Mouse (Mus musculus) gastrocnemius, postnatal 4 days (tissue): ENCODE data around the gene Grrp1. TPM values are rescaled to one million over a fixed set of nuclear protein-coding genes. Genes with fewer than 3 reads are reported as not detected.
A peak's percentile ranks its signal among the peaks of the same experiment; 100 is the strongest.
"Not testable (repeated sequence)": the region's sequence is repeated elsewhere in the genome, so short reads cannot be mapped to it uniquely, and the experiment has no call there.

ENCODE experiments used
- DNase-seq, 2 experiments: peaks; one replicate each; pipeline ENCODE4 v3.0.0; 2021 to 2022; ENCODE audit warnings: low spot score in 2 of 2, mixed read lengths in 2 of 2
- long read RNA-seq, 2 experiments: library from polyadenylated mRNA; stranded (forward); transcript quantifications; one replicate each; pipeline ENCODE4 v2.0.0; 2021
- total RNA-seq, 2 experiments: library from RNA; stranded (reverse); gene quantifications; 2 replicates each; pipeline ENCODE4 v1.2.3; 2021

Gene Grrp1
- 1 to 10 TPM; 4.5 to 5.7 TPM for total RNA-seq
- long read RNA-seq, experiment 1, partial matches to known transcripts: 1 of 5 reads
- long read RNA-seq, experiment 1, other reads (novel, unspliced or antisense): 1 of 5 reads
- long read RNA-seq, experiment 2, partial matches to known transcripts: 0 of 4 reads
- long read RNA-seq, experiment 2, other reads (novel, unspliced or antisense): 1 of 4 reads

DNA sequence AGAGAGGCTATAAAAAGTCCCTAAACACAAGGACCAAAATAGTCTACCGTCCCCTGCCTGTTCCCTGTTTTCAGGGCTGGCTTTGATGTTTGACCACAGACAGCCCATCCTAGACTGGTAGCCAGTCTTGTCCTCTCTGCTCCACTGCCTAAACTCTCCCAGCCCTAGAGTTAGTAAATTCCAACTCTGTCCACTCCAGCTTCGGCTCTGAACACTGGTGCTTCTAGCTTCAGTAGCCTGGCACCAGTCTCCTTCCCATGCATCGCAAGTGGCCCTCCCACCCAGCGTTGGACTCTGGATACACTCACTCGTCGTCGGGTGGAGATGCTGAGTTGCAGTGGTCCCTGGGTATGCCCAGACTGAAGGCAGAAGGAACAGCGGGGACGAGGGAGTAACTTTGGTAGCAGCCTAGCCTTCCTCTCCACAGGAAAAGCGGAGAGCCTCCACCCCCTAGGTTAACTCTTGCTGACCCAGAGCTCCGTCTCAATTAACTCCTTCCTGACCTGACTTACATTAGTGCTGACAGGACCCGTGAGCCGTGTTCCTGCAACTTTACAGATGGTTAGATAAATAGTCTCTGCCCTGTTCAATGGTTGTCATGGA, at the start of gene Grrp1:
Gene Grrp1 (minus strand): TSS at position 385 of the 603 bp plus-strand sequence.
- no peak for DNase-seq

DNA sequence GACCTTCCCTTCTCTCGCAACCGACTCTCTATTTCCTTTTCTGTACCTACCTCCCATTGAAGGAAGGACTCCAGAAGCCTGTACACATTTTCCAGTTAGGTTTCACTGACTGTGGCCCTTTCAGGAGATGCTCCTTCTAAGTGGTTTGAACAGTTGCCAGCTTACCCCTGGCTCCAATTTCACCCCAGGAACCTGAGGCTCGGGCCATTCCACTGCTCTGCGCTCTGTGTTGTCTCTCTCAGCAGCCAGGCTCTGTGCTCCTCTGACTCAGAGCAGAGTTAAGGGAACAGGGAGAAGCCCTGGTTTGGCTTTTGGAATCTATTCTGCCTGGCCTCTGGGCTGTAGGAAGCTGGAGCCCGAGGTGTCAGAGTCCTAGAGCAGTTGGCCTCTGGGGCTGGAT, 48.2 kb upstream of the Grrp1 start:
- DNase-seq: no peak

DNA sequence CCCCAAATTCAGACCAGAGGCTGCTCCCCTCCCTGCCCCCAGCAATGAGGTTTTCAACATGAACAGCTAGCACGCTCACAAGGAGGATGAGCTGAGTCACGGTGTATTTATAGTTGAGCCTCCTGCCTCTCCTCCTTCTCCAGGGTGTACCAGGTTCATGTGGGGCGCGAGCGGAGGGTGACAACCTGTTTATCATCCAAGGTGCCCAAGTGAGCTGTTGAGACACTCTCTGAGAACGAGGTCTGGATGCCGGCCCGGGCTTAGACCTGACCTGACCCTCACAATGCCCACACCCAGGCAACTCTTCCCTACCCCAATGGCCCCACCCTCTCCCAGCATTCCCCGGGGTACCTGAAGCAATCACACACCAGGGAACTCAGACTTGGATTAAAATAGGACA, 46.4 kb upstream of the Grrp1 start:
- DNase-seq: no peak

DNA sequence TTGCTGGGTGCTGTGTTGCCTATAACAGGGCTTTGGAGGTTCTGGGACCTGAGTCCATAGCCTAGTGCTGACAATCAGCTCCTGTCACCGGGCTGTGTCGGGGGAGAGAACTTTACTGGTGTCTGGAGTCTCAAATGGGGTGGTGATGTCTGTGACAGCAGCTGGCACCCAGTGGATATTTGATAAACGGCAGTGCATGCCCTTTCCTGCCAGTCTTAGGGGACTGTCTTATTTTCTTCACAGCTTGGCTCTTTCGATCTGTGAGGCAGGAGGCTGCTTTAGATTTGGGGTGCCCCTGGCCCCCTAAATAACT, 45.5 kb upstream of the Grrp1 start:
- no peak for DNase-seq

DNA sequence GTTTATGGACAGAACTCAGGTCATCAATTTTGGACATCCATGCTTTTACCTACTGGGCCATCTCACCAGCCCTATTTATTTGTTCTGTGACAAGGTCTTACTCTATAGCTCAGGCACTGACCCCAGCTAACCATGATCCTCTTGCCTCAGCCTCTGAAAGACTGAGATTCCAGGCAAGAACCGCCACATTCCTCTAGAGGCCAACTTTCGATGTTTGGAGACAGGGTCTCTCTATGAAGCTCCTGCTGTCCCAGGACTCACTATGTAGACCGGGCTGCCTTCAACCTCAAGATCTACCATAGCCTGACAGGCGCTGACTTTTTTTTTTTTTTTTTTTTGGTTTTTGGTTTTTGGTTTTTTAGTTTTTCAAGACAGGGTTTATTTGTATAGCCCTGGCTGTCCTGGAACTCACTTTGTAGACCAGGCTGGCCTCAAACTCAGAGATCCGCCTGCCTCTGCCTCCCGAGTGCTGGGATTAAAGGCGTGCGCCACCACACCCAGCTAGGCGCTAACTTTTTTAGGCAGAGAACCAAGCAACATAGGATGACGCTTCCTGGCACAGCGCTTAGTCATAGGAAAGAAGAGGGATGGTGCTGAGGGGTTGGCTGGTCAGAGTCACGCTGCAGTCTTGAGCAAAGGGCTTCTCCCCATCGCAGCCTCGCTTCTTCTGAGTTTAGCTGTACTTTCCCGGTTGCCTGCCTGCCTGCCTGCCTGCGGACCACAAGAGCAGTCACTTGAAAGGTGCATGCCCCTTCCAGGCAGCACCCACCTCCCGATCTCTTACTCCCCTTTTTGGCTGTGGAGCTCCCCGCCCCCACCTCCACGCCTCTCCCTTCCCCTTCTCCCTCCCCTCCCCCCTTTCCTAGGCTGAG, 45.0 kb upstream of the Grrp1 start:
- DNase-seq: no peak

DNA sequence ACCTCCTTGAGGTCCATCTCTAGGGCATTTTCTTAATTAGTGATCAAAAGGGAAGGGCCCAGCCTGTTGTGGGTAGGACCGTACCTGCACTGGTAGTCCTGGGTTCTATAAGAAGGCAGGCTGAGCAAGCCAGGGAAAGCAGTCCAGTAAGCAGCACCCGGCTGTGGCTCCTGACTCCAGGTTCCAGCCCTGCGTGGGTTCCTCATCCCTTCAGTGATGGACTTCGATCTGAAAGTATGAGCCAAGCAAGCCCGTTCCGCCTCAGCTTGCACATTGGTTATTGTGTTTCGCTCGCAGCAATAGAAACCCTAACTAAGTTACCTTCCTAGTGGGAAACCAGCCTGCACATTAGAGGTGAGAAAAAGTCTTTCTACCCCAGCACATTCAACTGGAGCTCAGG, 43.5 kb upstream of the Grrp1 start:
- no peak for DNase-seq

DNA sequence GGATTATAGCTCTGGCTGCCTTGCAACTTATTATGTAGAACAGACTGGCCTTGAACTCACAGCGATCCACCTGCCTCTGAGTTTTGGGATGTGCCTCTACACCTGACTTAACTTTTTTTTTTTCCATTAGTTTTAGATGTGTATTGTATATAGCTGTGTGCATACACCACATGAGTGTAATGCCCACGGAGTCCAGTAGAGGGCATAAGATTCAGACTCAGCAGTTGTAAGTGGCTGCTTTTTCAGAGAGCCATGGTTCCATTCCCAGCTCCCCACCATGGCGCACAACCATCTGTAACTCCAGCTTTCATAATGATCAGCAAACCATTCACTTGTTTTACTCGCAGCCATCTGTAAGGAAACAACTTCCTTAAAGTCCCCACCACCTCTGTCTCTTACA, 42.6 kb upstream of the Grrp1 start:
- no peak for DNase-seq

DNA sequence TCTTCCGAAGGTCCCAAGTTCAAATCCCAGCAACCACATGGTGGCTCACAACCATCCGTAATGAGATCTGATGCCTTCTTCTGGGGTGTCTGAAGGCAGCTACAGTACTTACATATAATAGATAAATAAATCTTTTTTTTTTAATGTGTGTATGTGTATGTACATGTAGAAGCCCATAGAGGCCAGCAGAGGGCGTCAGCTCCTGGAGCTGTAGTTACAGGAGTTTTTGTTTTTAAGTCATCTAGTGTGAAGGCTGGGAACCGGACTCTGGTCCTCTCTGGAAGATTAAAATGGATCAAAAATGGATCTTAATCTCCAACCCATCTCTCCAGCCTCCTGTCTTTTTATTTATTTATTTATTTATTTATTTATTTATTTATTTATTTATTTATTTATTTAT, 42.2 kb upstream of the Grrp1 start:
- not testable (repeated sequence) for DNase-seq

DNA sequence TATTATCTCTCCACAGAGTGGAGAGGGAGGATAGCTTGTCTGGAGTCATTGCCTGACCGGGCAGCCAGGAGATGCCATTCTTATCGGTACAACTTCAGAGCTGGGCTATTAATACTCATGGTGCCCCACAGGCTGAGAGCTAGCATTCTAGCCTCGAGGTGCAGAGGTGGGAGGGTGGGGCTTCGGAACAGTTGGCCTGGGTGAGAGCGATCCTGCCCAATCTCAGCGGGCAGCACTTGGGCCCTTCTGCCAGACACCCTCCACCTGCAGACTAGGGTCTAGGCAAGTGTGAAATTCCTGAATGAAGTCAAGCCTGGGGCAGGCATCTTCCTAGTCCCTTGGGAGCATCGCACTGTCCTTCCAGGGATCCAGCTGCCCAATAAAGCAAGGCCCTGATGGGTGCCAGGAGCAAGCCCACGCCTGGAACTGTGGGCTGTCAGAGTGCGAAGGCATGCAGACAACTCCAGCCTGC, 39.8 kb upstream of the Grrp1 start:
- DNase-seq: no peak

DNA sequence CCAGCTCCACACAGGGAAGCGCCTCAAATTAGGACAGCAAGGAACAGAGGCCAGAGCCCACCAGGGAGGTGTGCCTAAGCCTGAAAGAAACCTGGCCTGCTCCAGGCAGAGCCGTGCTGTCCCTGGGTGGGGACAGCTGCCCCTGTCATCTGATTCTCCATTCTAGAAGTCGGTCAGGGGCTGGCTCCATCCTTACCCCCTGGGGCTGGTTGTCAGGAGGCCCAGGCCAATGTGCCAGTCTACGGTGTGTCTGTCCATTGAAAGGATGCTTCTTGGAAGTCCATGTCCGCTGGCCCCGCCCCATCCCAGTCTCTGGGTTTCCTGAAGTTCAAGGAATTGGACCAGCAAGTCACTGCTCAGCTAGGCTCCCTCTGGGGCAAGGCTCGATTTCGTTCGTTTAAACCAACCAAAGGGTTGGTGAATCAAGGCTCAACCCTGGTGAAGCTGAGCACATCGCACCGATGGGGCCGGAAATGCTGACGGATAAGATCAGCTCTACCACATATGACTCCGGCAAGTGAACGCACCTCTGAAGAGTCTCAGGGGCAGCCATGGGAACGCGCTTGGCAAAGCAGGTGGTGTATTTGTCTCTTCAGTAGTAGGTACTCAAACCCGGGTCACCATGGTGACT, 39.3 kb upstream of the Grrp1 start:
- no peak for DNase-seq

DNA sequence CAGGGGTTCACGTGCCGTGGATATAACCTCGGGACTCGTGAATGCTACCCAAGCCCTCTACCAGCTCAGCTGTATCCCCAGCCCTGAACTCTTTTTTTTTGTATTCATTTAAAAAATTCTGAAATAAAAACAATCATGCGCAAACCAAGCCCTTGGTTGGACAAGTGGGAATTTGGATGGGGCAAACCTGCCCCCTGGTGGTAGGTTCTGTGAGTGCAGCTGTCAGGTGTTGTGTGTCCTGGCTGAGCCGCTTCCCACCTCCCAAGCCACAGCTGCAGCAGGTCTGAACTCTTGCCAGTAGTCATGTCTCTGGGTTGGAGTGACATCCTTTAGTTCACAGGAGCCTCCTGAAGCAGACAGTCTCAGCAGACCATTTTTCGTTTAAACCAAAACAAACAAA, 38.2 kb upstream of the Grrp1 start:
- DNase-seq: peak in 1 of 2 experiments; percentile 73

DNA sequence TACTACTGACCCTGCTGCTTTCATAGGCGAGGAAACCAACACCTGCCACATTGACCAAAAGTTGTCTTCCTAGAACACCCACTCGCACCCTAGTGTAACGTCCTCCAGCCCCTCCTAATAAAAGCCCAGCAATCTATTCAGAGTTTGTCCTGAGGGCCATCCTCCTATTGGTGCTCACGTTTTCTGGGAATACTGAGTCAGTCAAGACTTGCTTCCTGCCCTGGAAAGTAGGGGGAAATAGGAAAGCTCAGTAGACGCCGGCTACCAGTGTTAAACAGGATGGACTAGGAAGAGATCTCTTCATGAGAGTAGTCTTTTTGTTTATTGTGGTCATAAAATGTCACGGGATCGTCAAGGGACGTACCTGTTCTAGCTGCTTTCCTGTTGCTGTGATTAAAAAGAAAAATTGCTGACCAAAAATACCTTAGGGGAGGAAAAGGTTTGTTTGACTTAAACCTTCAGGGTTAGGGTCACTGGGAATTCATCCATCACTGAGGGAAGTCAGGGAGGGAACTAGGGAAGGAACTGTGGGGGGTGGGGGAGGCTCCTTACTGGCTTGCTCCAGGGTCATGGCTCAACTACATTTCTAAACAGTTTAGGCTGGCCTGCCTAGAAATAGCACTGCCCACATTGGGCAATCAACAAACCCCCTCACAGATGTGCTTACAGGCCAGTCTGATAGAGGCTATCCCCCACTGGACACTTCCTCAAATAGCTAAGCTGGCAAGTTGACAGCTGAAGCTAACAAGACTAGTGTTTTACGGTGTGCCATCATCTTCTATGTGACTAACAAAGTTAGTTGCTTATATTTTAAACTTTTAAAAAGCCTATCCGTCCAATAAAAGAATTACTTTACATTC, 34.7 kb upstream of the Grrp1 start:
- no peak for DNase-seq

DNA sequence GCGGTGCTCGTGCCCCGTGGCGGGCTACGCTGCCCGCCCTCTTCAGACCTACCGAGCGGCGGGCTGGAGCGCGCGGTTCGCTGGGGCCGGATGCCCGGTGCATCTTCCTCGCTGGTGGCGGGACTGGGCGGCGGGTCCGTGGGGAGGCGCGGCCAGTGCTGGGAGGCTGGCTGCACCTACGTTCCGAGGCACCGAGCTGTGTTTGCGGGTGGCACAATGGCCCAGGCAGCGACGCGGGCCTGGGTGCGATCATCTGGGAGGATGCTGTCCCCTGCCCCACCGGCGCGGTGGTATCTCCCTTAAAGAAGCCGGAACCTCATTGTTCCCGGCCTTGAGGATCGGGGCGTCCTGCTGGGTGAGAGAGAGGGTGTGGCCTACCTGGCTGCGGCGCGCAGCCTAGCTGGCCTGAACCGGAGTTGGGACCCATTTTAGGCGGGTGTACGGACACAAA, 33.7 kb upstream of the Grrp1 start, which contains the start of gene Pdik1l:
Gene Pdik1l (minus strand): TSS at position 321 of the 451 bp plus-strand sequence.
- DNase-seq: peak; percentile 35 to 70

DNA sequence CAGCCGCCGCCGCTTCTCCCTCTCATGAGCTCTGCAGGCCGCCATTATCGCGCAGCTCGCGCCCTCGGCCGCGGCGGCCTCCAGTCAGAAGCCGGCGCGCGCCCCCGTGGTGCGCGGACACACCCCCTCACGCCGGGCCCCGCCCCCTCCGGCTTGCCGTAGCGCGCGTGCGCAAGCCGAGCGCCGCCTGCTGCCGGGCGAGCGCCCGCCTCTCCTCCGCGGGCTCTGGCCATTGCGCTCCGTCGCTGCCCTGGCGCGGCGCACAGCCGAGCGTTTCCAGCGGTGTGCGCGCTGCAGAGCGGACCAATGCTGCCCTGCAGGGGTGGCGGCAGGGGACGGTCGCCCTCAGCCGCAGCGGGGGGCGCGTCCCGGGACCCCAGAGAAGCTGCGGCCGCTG, 33.3 kb upstream of the Grrp1 start:
- peak; percentile 97 to 99 for DNase-seq

DNA sequence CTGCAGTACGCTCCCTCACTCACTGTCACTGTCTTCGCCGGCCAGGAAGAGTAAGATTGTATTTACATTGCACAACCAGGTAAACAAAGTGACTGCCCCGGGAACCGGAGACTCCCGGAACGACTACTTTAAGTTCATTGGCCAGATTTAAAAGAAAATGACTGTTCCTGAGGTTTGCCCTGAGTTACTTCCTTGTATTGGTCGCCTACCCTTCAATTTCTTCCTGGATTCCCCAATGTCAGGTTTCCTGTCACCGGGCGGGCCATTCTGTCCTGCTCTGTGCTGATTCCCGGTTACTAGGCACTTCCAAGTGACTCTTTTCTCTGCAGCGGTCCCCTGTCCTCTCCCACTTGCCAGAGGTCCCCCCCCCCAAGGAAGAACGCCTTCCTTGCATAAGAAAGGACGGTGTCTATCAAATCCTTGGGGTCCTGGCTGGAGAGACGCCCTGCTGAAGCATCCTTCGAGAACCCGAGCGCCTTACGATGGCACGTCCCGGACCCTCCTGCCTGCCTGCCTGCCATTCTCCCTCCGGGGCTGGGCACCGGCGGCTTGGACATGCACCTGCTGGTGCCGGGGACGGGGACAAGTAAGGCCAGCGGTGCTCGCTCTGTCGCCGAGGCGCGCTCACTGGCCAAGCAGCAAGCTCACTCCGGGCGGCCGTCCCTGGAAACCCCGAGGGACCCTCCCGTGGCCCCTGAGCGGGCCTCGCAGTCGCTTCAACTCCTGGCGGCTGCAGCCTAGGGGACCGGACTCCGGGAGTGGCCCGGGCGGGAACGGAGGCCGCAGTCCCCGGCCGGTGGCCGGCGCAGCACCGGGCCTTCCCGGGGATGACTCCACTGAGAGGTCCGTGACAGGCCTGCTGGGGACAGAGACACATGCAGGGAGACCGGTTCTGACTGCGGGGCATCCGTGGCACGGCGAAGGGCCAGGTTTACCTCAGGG, 32.6 kb upstream of the Grrp1 start:
- peak in 1 of 2 experiments; percentile 26 for DNase-seq

DNA sequence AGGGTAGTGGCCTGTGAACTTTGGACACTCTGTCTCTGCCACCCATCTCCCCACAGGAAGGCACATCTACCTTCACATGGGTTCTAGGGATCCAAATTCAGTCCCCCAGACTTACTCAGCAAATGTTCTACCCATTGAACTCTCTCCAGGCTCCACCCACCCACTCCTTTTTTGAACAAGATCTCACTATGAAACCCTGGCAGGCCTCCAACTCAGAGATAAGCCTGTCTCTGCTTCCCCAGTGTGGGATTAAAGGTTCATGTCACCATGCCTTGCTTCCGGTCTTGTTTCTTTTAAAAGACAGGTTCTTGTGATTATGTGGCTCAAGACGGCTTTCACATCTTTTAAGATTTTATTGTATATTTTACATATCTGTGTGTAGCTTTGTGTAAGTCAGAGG, 31.0 kb upstream of the Grrp1 start:
- no peak for DNase-seq

DNA sequence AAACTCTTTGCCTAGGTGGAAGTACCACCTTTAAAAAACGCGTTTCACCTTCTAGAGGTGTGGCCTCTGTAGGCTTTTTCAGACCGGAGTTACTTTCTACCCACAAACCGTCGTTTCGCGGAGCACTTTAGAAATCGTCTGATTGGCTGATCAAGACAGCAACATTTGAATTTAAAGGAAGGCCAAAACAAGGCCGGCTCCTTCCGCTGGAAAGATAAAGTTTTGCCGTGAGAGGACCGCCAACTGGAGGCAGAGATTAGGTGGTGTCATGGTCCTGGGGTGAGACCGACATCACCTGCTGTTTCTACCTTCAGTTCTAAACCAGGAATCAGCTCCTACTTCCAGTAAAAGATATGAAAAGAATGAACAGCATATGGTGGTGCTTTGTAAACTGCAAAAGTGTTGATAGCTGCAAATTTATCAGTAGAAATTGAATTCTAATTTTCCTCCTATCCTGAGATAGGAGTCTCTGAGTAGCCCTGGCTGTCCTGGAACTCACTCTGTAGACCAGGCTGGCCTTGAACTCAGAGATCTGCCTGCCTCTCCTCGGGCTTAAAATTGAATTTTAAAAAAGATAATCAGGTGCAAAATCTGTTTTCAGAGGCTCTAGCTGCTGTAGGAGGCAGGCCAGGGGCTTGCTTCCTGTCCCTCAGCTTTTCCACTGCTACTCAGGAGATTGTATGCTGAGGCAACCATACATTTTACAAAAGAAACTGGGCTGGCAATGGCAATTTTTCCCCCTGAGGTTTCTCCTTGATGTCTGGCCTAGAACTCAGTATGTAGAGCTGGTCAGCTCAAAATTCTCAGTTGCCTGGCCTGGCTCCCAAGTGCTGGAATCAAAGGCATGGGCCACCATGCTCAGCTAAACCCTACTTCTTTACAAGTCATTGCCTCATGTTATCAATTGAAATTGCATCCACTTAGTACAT, 19.8 kb upstream of the Grrp1 start:
- no peak for DNase-seq

DNA sequence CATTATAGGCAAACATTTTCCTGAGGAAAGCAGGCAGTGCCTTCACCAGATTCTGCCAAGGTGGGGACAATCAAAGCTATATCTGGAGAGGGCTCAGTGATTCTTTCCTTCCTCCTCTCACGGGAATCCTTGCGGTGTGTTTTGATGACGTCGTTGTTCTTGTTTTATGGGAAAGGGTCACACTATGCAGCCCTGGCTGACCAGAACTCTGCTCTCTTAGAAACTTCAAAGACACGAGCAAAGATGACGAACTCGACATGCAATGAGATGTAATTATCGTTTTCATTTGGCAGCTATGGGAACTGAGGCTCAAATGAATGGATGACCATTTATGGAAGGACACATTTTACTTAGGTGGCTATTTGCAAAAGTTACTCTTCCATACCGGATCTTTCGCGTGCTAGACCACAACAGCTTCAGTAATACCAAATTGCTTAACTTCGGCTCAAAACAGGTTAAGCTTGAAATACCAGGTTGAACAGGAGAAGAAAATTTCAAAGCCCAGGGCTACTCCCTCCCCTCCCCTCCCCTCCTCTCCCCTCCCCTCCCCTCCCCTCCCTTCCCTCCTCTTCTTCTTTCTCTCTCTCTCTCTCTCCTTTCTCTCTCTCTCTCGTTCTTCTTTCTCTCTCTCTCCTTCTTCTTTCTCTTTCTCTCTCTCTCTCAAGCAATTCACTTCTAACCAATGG, 19.0 kb upstream of the Grrp1 start:
- no peak for DNase-seq
